Comparison of ENCODE assay signal across 18 mouse cellular contexts in genomic region chr12:17701131-17701720, GRCm38 (mm10). TPM values are rescaled to one million over a fixed set of nuclear protein-coding genes. Genes with fewer than 3 reads are reported as not detected.
A peak's percentile ranks its signal among the peaks of the same experiment; 100 is the strongest.
DNase-seq lines count a peak whose midpoint lies in the region; ATAC-seq and TF ChIP-seq lines count a peak whose summit lies in the region.
"Had no signal": no experiment of that assay in that cellular context is flagged by ENCODE, and none has a peak within 500 bp of the region (broad histone marks: within the 10 kb centered on the region; RNA-seq: fewer than 3 reads in every experiment).

No protein-coding gene starts in this region.

- no peaks in the 10 kb centered on the region for H3K27me3 ChIP-seq in kidney, postnatal 0 days (ENCODE audit: insufficient read depth, low read length)
- no peaks in the 10 kb centered on the region for H3K27me3 ChIP-seq in kidney, embryonic 14.5 days (ENCODE audit: control insufficient read depth, insufficient read depth, low read length)
- H3K27me3 ChIP-seq: embryonic facial prominence, embryonic 15.5 days; forebrain, embryonic 13.5 days; hindbrain, embryonic 12.5 days had no signal

- H3K4me3 ChIP-seq in gastrocnemius, adult 2 months: peak overlapping the region; percentile 9; the same call in 1 of the 2 replicates
- no peak overlapping the region for H3K4me3 ChIP-seq in kidney, postnatal 0 days (replicated peaks; ENCODE audit: low read depth, low read length)
- H3K4me3 ChIP-seq in kidney, embryonic 14.5 days (ENCODE audit: low read length): no peak overlapping the region
- H3K4me3 ChIP-seq in brown adipose tissue, adult 24 weeks (ENCODE audit: insufficient read depth, low read depth, low read length): no peak overlapping the region
- H3K4me3 ChIP-seq: embryonic facial prominence, embryonic 15.5 days; forebrain, embryonic 13.5 days; hindbrain, embryonic 12.5 days had no signal

- H3K4me2 ChIP-seq in kidney, postnatal 0 days (ENCODE audit: low read length): no peak overlapping the region
- H3K4me2 ChIP-seq in kidney, embryonic 14.5 days (replicated peaks; ENCODE audit: low read depth, low read length): no peak overlapping the region
- H3K4me2 ChIP-seq: embryonic facial prominence, embryonic 15.5 days; forebrain, embryonic 13.5 days; hindbrain, embryonic 12.5 days had no signal

- no peak for TF ChIP-seq CTCF in gastrocnemius, adult 2 months (IDR thresholded peaks at IDR 0.05)
- no peak for TF ChIP-seq CTCF in kidney, postnatal 0 days (IDR thresholded peaks at IDR 0.05; ENCODE audit: low read depth)

- H3K9me3 ChIP-seq in kidney, postnatal 0 days (replicated peaks; ENCODE audit: low read length): no peaks in the 10 kb centered on the region
- no peaks in the 10 kb centered on the region for H3K9me3 ChIP-seq in kidney, embryonic 14.5 days (ENCODE audit: control insufficient read depth, low read length)
- H3K9me3 ChIP-seq: embryonic facial prominence, embryonic 15.5 days; forebrain, embryonic 13.5 days; hindbrain, embryonic 12.5 days had no signal

- intact Hi-C loops in gastrocnemius, adult 2 months (cut with DNase I): no loop called here
- intact Hi-C loops in gastrocnemius, postnatal 14 days (cut with DNase I; ENCODE audit: low total_unique reads): no loop called here

- H3K27ac ChIP-seq in gastrocnemius, adult 2 months: peak overlapping the region; percentile 56
- H3K27ac ChIP-seq in kidney, postnatal 0 days: peak overlapping the region; percentile 70; the same call in 1 of the 2 replicates
- H3K27ac ChIP-seq in kidney, embryonic 14.5 days (ENCODE audit: low read depth, low read length): no peak overlapping the region
- 0 out of 2 replicates have a peak overlapping the region, but pooled peaks have one; percentile 24 for H3K27ac ChIP-seq in brown adipose tissue, adult 24 weeks (replicated peaks; ENCODE audit: low read depth, low read length)
- H3K27ac ChIP-seq: embryonic facial prominence, embryonic 15.5 days; forebrain, embryonic 13.5 days; hindbrain, embryonic 12.5 days; liver, embryonic 14.5 days had no signal

- DNase-seq in gastrocnemius, adult 2 months: no peak
- DNase-seq in gastrocnemius, postnatal 14 days: no peak
- no peak for DNase-seq in kidney, postnatal 0 days (ENCODE audit: low spot score)
- DNase-seq in lung, postnatal 10 days: peak; percentile 37
- DNase-seq in lung, postnatal 4 days: no peak
- DNase-seq: adrenal gland, postnatal 36 days; embryo, embryonic 11 days; spleen, adult 18-20 months; thymus, adult 18-20 months had no signal

- peaks cover 16% of the 10 kb centered on the region; the same call in 1 of the 2 replicates for H3K4me1 ChIP-seq in kidney, postnatal 0 days (replicated peaks; ENCODE audit: insufficient read depth, low read length)
- H3K4me1 ChIP-seq in kidney, embryonic 14.5 days (ENCODE audit: control insufficient read depth, insufficient read depth, low read length): peaks cover 14% of the 10 kb centered on the region; the same call in 1 of the 2 replicates
- H3K4me1 ChIP-seq in brown adipose tissue, adult 24 weeks (ENCODE audit: control insufficient read depth, insufficient read depth, insufficient read length, low read length): peaks cover 51% of the 10 kb centered on the region

- no peak for ATAC-seq in kidney, postnatal 0 days (replicated peaks; ENCODE audit: low FRiP score, low read depth)
- ATAC-seq in kidney, embryonic 14.5 days (ENCODE audit: low FRiP score, low TSS enrichment): no peak
- no peak for ATAC-seq in erythroid progenitor cell, adult 5-6 weeks (replicated peaks; ENCODE audit: low FRiP score, poor library complexity, severe bottlenecking)
- ATAC-seq: forebrain, embryonic 13.5 days; inflammation-experienced regulatory T-cells, adult 6 months; midbrain, embryonic 16.5 days had no signal

- H3K36me3 ChIP-seq in kidney, postnatal 0 days (ENCODE audit: insufficient read depth, low read length): no peaks in the 10 kb centered on the region
- H3K36me3 ChIP-seq in kidney, embryonic 14.5 days (ENCODE audit: control insufficient read depth, insufficient read depth, low read length): no peaks in the 10 kb centered on the region
- H3K36me3 ChIP-seq: embryonic facial prominence, embryonic 15.5 days; hindbrain, embryonic 12.5 days had no signal

- H3K9ac ChIP-seq in kidney, postnatal 0 days (ENCODE audit: low read depth, low read length): no peak overlapping the region
- no peak overlapping the region for H3K9ac ChIP-seq in kidney, embryonic 14.5 days (ENCODE audit: low read depth, low read length)
- H3K9ac ChIP-seq: embryonic facial prominence, embryonic 15.5 days; forebrain, embryonic 13.5 days; hindbrain, embryonic 12.5 days; liver, embryonic 14.5 days had no signal

- WGBS in kidney, postnatal 0 days: 68% methylated on average over 5 of the region's 5 CpGs
- WGBS in kidney, embryonic 14.5 days: 76% methylated on average over 5 of the region's 5 CpGs

RNA-seq across cellular contexts. Expression of gene Hpcal1, which starts 10.6 kb away (rescaled TPM):
- total RNA-seq in gastrocnemius, adult 2 months (2021): 10 to 100 TPM in 1 of 2 experiments, 1 to 10 TPM in 1; 4.8 to 10.3 TPM
- total RNA-seq in gastrocnemius, postnatal 14 days (2021): 10 to 100 TPM; 11.6 to 17.7 TPM
- polyA plus RNA-seq in kidney, postnatal 0 days (2015; fragmentation: Nextera tagmentation; extraction: Ambion mirVana): 70.6 and 71.0 TPM in 2 replicates
- 44.8 and 58.1 TPM in 2 replicates for polyA plus RNA-seq in kidney, embryonic 14.5 days (2014; fragmentation: Nextera tagmentation; extraction: Ambion mirVana)
- polyA plus RNA-seq in brown adipose tissue, adult 24 weeks (2012; ENCODE audit: insufficient read depth, insufficient read length, missing spikeins): 7.2 and 8.0 TPM in 2 replicates
- total RNA-seq in erythroid progenitor cell, adult 5-6 weeks (2015; ENCODE audit: low replicate concordance): 18.7 and 27.2 TPM in 2 replicates
- total RNA-seq in erythroid progenitor cell, adult 5-6 weeks (2017; ENCODE audit: low replicate concordance): 3.6 and 5.9 TPM in 2 replicates
